Mouse (Mus musculus) inflammation-experienced regulatory T-cells, adult 6 months (primary cell): ENCODE data around the gene Muc3. TPM values are rescaled to one million over a fixed set of nuclear protein-coding genes. Genes with fewer than 3 reads are reported as not detected.
A peak's percentile ranks its signal among the peaks of the same experiment; 100 is the strongest.
"Not testable (repeated sequence)": the region's sequence is repeated elsewhere in the genome, so short reads cannot be mapped to it uniquely, and the experiment has no call there.

Experiments used
- ATAC-seq: one replicate; pipeline ENCODE4 v1.8.0; 2017
- polyA plus RNA-seq, 3 experiments: library from polyadenylated mRNA; unstranded; fragments of 100-300 nt; shearing (Covaris generic); gene quantifications; one replicate each; pipeline ENCODE4 v1.2.1; 2017

Muc3 gene
- not detected for polyA plus RNA-seq

GRCm38 (mm10) chr5:137149272-137149882, at the start of gene Muc3:
Gene Muc3, minus strand, starts transcription at chr5:137149322.
- not testable (repeated sequence) for ATAC-seq

- no peak for ATAC-seq
Measured at GRCm38 (mm10) chr5:137194488-137195120, 45.5 kb upstream of the Muc3 start.

GRCm38 (mm10) chr5:137193279-137193952, 44.3 kb upstream of the Muc3 start:
- no peak for ATAC-seq

- ATAC-seq, result peak; percentile 89
Measured at GRCm38 (mm10) chr5:137189326-137189725, 40.2 kb upstream of the Muc3 start.

GRCm38 (mm10) chr5:137185362-137185761, 36.2 kb upstream of the Muc3 start:
- no peak for ATAC-seq

- no peak for ATAC-seq
Measured at GRCm38 (mm10) chr5:137179646-137180374, 30.7 kb upstream of the Muc3 start.

- no peak for ATAC-seq
Measured at GRCm38 (mm10) chr5:137173967-137174366, 24.8 kb upstream of the Muc3 start.

- ATAC-seq, result no peak
Measured at GRCm38 (mm10) chr5:137172591-137172990, 23.5 kb upstream of the Muc3 start.

GRCm38 (mm10) chr5:137171478-137171877, 22.4 kb upstream of the Muc3 start:
- no peak for ATAC-seq

GRCm38 (mm10) chr5:137170836-137171380, 21.8 kb upstream of the Muc3 start:
- no peak for ATAC-seq

GRCm38 (mm10) chr5:137167539-137167938, 18.4 kb upstream of the Muc3 start:
- no peak for ATAC-seq

GRCm38 (mm10) chr5:137166012-137166411, 16.9 kb upstream of the Muc3 start:
- ATAC-seq, result no peak

- no peak for ATAC-seq
Measured at GRCm38 (mm10) chr5:137161853-137162252, 12.7 kb upstream of the Muc3 start.

GRCm38 (mm10) chr5:137159461-137159860, 10.3 kb upstream of the Muc3 start:
- peak; percentile 64 for ATAC-seq

GRCm38 (mm10) chr5:137153289-137153688, 4.2 kb upstream of the Muc3 start:
- ATAC-seq, result no peak

- ATAC-seq, result no peak
Measured at GRCm38 (mm10) chr5:137152623-137153022, 3.5 kb upstream of the Muc3 start.

GRCm38 (mm10) chr5:137140836-137141235, 8.3 kb downstream of the Muc3 start:
- ATAC-seq, result no peak

- ATAC-seq, result no peak
Measured at GRCm38 (mm10) chr5:137138977-137139376, 10.1 kb downstream of the Muc3 start.

- no peak for ATAC-seq
Measured at GRCm38 (mm10) chr5:137134959-137135358, 14.2 kb downstream of the Muc3 start.

GRCm38 (mm10) chr5:137131490-137131889, 17.6 kb downstream of the Muc3 start:
- peak; percentile 60 for ATAC-seq

GRCm38 (mm10) chr5:137129281-137129680, 19.8 kb downstream of the Muc3 start:
- no peak for ATAC-seq

- ATAC-seq, result no peak
Measured at GRCm38 (mm10) chr5:137123516-137123915, 25.6 kb downstream of the Muc3 start.

GRCm38 (mm10) chr5:137122686-137123193, 26.4 kb downstream of the Muc3 start:
- peak; percentile 48 for ATAC-seq
